Mouse (Mus musculus) G1E-ER4 (cell line): Measurements from ENCODE around the gene Pced1b. TPM values are rescaled to one million over a fixed set of nuclear protein-coding genes. Genes with fewer than 3 reads are reported as not detected.

Source experiments
- GATA1 ChIP-seq: IDR thresholded peaks from one replicate; pipeline ENCODE4 v1.8.0; 2012; ENCODE audit warnings: low read length, inconsistent platforms
- polyA plus RNA-seq: library from polyadenylated mRNA; stranded (reverse); fragments of >175 nt; gene quantifications from 2 replicates; pipeline ENCODE4 v1.2.3, GENCODE M21; 2012

Gene Pced1b
- polyA plus RNA-seq: 4.3 and 6.6 TPM in 2 replicates

DNA sequence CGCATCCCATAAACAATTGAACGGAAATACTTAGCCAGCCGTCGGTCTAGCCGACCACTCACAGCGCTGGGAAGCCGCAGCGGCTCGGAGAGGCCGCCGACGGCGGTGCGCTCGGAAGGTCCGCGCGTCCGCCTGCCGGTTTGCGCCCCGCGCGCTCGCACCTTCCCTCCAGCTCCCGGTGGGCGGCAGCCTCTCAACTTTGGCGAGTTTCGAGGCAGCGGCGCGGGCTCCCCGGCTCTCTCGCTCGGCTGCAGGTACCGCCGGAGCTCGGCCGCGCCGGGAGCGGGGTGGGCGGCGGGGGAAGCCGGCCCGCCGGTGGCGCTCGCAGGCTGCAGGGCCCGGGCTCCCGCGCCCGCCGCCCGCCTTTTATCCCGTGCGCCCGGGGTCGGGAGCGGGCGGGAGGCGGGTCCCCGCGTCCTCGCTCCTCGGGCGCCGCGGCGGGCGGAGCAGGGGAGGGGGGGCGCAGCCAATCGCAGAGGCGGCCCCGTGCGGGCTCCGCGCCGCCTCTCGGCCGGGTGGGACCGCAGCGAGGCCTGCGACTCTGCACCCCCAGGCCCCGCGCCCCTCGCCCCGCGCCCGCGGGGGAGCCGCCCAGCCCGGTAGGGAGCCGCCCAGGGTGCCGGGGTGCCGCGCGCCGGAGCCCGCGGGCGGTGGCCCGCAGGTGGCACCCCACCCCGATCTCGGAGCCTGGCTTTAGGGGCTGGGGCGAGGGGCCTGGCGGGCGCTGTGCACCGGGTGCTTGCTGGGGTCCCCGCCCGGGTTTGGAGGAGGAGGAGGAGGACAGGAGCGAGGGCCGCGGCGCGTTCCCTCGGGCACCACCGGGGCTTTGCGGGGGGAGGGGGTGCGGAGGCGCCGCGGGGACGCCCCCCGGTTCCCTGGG is at the start of gene Pced1b, which contains the start of gene Amigo2:
Gene Pced1b (plus strand): TSS at position 197 of the 880 bp plus-strand sequence.
Gene Amigo2 (minus strand): TSS at position 377 of the 880 bp plus-strand sequence.
- TF ChIP-seq GATA1: no peak

DNA sequence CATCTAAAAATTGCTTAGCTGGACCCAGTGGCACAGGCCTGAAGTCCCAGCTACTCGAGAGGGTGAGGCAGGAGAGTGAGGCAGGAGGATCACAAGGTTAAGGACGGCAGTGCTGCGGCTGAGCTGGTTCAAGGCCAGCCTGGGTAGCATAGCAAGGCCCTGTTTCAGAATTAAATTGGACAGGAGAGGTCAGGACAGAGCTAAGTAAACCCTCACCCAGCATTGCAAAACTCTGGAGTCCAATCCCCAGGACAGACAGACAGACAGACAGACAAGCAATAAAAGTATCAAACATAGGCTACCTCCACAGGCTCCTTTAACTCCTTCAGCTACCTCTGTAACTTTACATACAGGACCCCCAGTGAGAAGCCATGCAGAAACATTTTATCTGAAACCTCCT is 42.0 kb upstream of the Pced1b start:
- TF ChIP-seq GATA1: no peak

DNA sequence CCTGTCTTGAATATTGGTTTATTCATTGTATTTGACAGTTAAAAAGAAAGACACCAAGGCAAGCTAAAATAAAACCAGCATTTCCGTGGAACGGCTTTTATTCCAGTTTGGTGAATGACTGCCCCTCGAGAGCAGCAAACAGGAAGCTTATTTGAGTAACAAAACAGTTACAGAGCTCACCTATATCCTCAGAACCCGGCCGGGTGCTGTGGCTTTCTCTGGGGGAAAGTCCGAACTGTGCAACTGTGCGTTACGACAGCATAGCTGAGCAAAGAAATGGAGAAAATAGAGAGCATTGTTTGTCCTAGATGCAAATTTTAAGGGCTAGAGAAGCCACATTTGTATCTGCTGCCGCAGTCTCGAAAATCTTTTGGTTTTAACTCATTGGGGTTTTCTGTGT is 41.1 kb upstream of the Pced1b start:
- no peak for TF ChIP-seq GATA1

DNA sequence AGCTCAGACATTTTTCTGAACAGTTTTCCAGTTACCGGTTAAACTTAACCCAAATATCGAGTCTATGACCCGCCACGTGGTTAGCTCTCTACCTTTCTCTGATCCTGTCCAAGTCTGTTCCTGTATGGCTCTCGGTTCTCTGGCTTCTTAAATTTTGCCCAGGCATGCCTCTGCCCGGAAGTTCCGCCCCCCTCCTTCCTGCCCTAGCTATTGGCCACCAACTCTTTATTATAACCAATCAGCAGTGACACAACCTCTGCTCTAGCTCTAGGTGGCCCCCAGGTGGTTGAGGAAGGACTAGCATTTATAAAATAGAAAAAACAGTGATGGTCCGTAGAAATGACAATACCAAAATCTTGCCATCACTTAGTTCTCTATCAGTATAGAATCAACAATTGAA is 40.4 kb upstream of the Pced1b start:
- no peak for TF ChIP-seq GATA1

DNA sequence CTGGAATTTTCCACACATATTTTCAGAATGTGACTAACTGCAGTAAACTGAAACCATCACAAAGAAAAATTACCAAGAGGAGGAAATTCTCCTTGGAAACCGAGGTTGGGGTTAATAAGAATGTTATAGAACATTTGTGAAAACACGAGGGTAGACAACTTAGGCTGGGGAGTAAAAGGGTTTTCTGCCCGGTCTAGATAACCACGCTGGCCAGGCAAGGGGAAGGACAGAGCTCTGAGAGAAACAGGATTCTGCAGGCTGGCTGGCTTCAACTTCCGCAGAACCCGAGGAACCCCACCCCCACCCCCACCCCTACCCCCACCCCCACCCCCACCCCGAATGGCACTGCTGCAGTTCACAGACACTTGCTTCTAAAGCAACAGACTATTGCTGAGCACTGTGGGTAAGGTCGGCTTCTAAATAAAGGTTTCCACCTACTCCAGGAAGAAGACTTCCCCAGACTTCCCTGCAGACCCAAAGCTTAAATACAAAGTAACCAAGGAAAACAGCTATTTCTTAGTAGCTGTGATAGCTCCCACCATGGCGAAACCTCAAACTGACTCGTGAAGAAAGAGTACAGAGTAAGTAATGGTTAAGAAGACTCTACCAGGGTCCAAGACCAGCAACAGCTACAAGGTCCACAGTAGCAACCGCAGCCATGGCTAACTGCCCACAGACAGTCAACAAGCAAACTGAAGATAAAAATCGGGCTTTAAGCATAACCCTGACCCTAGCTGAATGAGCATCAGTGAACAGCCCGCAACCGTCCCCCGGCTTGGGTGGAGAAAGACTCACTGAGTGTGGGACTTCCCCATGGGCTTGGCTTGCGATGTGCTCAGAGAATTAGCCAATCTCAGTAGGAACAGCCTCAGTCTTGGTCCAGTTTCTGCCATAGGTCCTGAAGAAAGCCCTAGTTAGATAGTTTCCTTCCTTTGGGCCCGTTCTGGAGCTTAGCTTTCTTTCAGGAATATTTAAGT is 34.1 kb upstream of the Pced1b start:
- no peak for TF ChIP-seq GATA1

DNA sequence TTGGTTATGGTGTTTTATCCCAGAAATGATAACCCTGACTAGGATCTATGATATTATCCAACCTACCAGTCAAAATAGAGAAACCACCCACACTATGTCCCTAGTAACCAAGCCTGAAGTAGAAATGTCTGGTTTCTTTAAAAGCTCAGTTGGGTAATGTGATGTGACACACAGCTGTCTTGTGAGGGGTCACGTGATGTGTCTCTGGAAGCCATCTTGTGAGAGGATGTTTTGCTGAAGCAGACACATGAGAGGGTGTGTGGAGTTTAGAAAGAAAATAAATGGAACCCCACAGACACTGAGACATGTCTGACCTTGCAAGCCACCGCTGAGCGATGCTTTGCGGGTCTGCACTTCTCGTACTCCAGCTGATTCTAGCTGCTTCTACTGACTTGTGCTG is 30.1 kb upstream of the Pced1b start:
- no peak for TF ChIP-seq GATA1

DNA sequence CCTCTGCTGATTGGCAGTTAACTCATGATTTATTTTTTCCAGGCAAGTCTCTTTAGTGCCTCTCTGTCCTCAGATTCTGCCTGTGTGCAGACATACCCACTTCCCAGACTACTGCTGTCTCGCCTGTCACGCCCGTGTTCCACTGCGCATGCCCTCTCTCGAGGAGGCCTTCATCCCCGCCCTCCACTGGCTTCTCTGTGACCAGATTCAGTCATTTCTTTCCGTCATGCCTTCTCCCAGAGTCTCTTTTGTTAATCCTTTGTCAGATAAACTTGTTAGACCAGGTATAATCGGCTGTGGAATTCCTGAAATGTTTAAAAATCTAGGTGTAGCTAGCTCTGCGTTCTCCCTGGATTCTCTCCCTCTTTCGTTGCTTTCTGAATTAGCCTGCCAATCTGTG is 23.5 kb upstream of the Pced1b start:
- no peak for TF ChIP-seq GATA1

DNA sequence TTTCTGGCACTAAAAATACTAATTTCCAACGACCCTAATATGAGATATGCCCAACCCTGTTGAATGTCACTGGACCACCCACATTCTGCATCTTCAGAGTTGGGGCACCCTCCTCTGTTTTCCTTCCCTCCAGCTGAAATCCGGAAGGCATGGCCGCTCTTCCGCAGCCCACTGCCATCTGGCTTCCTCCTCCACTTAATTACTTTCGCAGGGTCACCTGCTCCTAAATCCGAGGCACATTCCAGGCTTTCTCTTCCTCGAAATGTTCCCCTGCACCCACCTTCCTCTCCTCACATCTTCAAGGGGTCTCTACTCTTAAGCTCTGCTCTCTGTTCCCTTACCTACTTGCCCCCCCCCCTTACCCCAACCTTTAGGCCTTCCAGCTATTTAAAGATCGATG is 22.9 kb upstream of the Pced1b start:
- no peak for TF ChIP-seq GATA1

DNA sequence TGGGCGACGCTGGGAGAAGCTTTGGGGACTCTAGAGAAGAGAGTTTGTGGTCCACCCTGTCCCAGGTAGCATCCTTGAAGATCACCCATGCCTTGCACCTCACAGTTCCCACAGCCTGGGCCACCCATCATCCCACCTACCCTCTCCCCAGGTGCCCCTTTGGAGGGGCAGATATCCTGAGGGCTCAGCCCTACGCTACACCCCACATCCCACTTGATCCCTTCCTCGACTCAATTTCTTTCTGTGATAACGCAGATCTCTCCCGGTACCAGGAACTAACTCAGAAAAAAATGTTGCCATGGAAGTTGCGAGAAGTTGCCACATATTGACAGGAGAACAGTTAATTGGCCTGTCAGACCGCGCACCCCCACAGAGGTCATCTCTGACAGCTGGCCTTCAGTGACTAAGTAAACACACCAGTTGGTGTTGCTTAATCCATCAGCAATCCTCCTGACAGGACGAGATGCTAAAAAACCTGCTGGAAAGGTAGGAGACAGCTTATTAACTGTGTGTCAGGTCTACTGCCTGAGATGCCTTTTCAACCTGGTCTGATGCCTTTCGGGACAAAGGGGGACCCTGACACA is 17.3 kb upstream of the Pced1b start:
- TF ChIP-seq GATA1: no peak

DNA sequence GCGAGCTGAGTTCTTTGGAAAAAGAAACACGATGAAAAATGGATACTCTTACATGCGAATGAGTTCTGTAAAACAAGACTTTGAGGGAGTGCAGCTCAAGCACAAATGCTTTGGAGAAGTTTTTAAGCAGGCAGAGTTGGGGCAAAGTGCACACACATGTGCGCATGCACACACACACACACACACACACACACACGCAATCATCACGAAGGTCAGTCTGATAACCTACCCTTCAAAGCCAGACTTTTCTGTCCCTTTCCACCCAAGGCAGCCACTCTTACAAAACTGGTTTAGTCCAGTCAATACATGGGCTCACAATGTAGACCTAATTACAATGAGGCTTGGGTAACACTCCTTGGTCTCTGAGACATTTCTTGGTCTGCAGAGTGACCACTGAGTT is 12.8 kb upstream of the Pced1b start:
- no peak for TF ChIP-seq GATA1

DNA sequence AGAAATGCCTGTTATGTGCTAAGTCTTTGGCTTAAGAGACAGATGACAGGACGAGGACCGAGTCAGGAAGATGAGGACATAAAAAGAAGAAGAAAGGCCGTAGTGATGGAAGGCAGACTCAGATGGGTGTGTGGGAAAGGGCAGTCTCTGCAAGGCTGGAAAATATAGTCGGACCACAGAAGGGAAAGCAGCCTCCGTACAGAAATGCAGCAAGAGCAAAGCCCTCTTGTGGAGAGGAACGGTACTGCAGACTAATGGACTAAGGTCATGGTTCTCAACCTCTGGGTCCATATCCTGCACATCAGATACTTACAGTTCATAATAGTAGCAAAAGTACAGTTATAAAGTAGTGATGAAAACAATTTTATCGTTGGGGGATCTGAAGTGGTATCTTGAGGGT is 11.7 kb upstream of the Pced1b start:
- TF ChIP-seq GATA1: no peak

DNA sequence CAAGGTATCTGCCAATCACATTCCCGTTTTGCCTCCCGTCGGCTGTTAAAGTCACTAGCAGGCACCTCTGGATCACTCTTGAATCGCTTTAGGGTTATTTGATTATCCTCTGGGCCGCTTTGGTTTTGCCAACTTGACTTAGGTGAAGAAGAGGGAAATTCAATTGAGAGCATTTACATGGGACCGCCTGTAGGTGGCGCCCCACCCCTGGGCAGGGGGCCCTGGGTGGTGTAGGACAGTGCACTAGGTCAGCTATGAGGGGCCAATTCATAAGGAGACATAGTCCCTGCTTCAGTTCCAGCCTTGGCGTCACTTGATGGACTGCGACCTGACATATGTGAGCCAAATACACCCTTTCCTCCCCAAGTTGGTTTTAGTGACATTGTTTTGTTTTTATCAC is 10.0 kb upstream of the Pced1b start:
- TF ChIP-seq GATA1: no peak

DNA sequence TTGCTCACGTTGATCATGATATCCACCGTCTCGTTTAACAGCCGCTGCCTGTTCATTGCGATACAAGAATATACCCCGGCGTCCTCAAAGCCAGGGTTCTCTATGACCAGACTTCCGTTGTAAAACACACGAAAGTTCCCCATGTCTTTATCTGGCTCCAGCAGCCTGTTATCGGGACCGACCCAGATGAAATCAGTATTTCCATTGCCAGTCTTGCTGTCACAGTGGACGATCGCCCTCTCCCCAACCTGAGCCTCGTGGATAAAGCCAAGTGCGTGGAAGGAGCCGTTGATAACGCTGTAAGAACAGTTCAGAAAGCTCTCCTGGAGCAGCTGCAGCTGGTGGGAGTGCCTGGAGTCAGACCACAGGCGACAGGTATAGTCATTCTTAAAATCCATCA is 1.5 kb upstream of the Pced1b start:
- no peak for TF ChIP-seq GATA1

DNA sequence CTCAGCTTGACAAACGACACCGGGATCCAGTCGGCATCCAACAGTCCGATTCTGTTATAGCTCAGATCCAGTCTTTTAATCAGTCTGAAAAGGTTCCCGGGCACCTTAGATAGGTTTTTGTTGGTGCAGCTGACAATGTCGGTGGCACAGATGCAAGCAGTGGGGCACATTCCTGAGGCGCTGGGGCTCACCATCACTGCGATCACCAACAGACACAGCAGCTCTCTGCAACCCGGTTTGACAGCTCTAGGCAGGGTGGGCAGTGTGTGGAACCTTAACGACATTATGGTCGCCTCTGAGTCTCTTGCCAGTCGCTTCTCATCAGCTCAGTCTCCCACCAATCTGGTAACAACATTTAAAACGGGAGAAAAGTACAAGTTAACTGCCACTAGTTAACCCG is 651 bp upstream of the Pced1b start:
- TF ChIP-seq GATA1: no peak

DNA sequence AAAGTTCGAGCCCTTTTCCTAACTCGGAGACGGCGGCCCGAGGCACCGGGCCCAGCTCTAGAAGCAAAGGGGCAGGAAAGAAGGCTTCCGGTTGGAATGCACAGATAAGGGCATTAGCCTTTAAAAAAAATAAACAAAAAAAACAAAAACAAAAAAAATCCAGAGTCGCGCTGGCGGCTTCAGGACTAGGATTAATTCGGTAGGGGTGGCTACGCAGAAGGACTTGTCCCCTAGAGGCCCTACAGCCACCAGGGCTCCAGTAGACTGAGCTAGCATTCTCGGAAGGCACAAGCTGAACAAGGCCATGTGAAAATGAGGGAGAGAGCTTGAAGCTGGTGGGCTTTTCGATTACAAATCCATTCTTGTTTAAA is 869 bp downstream of the Pced1b start:
- TF ChIP-seq GATA1: no peak

DNA sequence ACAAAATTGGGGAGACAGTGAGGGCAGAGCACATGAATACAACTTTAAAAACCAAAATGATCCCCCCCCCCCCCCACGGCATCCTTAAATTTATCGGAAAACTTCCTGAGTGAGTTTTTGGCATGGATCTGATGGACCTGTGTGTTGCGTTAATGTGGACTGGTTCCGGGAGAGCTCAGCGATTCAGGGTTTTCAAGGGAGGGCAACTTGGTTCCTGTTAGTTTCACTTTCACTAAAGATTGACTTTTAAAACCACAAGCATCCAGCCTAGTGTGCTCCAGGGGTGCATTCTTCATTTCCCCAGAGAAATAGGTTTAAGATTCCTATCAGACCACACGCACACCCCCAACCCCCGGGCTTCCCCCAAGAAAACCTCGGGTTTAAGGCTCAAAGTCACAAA is 1.4 kb downstream of the Pced1b start:
- no peak for TF ChIP-seq GATA1

DNA sequence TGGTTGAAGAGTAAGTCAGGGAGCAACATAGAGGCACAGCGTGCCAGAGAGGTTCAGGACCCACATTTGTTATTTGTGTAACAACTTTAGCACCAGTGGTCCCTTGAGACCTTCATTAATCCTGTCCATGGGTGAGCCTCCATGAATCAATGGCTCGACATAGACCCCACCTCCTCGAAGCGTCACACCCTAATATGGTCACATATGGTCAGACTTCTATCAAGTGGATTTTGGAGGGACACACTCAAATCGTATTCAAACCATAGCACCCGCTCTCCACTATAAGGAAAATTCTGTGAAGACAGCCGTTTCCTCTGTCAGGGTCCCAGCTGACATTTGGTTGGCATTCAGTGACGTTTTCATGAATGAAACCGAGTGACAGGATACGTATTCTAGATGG is 2.4 kb downstream of the Pced1b start:
- TF ChIP-seq GATA1: no peak
